Mouse (Mus musculus) brain, embryonic 14.5 days (tissue): Measurements from ENCODE around the gene Tsc2.

Experiments used
- CTCF ChIP-seq: fragments of 200-500 bp; IDR thresholded peaks from 2 replicates; pipeline ENCODE4 v1.5.1; 2012; ENCODE audit warnings: inconsistent platforms, mild to moderate bottlenecking, moderate library complexity, borderline replicate concordance; ENCODE audit not compliant: insufficient read depth, insufficient read length; ENCODE audit errors: extremely low read depth
- POLR2A ChIP-seq: fragments of 200-500 bp; IDR thresholded peaks from 2 replicates; pipeline ENCODE4 v1.6.1; 2012; ENCODE audit warnings: mild to moderate bottlenecking, inconsistent platforms, borderline replicate concordance; ENCODE audit not compliant: poor library complexity, insufficient read depth, insufficient read length, severe bottlenecking; ENCODE audit errors: extremely low read depth

- TF ChIP-seq CTCF (no peak), POLR2A (no peak)
These were observed 8.2 kb upstream of the Tsc2 start for GRCm38 (mm10) chr17:24640581-24640980.
